In genomic region chr6:83087205-83087925, GRCm38 (mm10) we compare ENCODE assay signal across 7 mouse cellular contexts. TPM values are rescaled to one million over a fixed set of nuclear protein-coding genes. Genes with fewer than 3 reads are reported as not detected.
DNase-seq lines count a peak whose midpoint lies in the region; ATAC-seq lines count a peak whose summit lies in the region.

No protein-coding gene starts in this region.

- peaks cover 1% of the 10 kb centered on the region; the same call in 1 of the 2 replicates for H3K36me3 ChIP-seq in embryonic facial prominence, embryonic 15.5 days
- no peaks in the 10 kb centered on the region for H3K36me3 ChIP-seq in hindbrain, embryonic 11.5 days (ENCODE audit: control insufficient read depth, insufficient read depth, low read length)
- 0 out of 2 replicates have a peak, but pooled peaks cover 2% of the 10 kb centered on the region for H3K36me3 ChIP-seq in limb, embryonic 15.5 days
- peaks cover 2% of the 10 kb centered on the region; the same call in 1 of the 2 replicates for H3K36me3 ChIP-seq in neural tube, embryonic 13.5 days

- H3K9me3 ChIP-seq in embryonic facial prominence, embryonic 15.5 days (replicated peaks): no peaks in the 10 kb centered on the region
- no peaks in the 10 kb centered on the region for H3K9me3 ChIP-seq in hindbrain, embryonic 11.5 days (ENCODE audit: control insufficient read depth, low read length)
- no peaks in the 10 kb centered on the region for H3K9me3 ChIP-seq in limb, embryonic 15.5 days
- H3K9me3 ChIP-seq in neural tube, embryonic 13.5 days: no peaks in the 10 kb centered on the region

- no peak for ATAC-seq in embryonic facial prominence, embryonic 15.5 days (ENCODE audit: insufficient number of reproducible peaks, low FRiP score, low TSS enrichment, low read depth)
- no peak for ATAC-seq in hindbrain, embryonic 11.5 days (ENCODE audit: low FRiP score)
- ATAC-seq in limb, embryonic 15.5 days (ENCODE audit: insufficient number of reproducible peaks, low FRiP score, low TSS enrichment, low read depth): no peak
- no peak for ATAC-seq in neural tube, embryonic 13.5 days (ENCODE audit: low read depth)

- H3K4me3 ChIP-seq in embryonic facial prominence, embryonic 15.5 days (replicated peaks): peak overlapping the region; percentile 16
- H3K4me3 ChIP-seq in hindbrain, embryonic 11.5 days (ENCODE audit: low read depth, low read length): peak overlapping the region; percentile 23
- H3K4me3 ChIP-seq in limb, embryonic 15.5 days: peak overlapping the region; percentile 24
- H3K4me3 ChIP-seq in neural tube, embryonic 13.5 days: peak overlapping the region; percentile 2; the same call in 1 of the 2 replicates

- H3K9ac ChIP-seq in embryonic facial prominence, embryonic 15.5 days: no peak overlapping the region
- H3K9ac ChIP-seq in hindbrain, embryonic 11.5 days (ENCODE audit: low read depth, low read length): no peak overlapping the region
- 0 out of 2 replicates have a peak overlapping the region, but pooled peaks have one; percentile 11 for H3K9ac ChIP-seq in limb, embryonic 15.5 days
- H3K9ac ChIP-seq in neural tube, embryonic 13.5 days: no peak overlapping the region

- peak overlapping the region; percentile 38 for H3K4me2 ChIP-seq in embryonic facial prominence, embryonic 15.5 days (replicated peaks)
- H3K4me2 ChIP-seq in hindbrain, embryonic 11.5 days (replicated peaks; ENCODE audit: low read depth, low read length): peak overlapping the region; percentile 37
- peak overlapping the region; percentile 39 for H3K4me2 ChIP-seq in limb, embryonic 15.5 days
- peak overlapping the region; percentile 32 for H3K4me2 ChIP-seq in neural tube, embryonic 13.5 days

- peaks cover 84% of the 10 kb centered on the region for H3K27me3 ChIP-seq in embryonic facial prominence, embryonic 15.5 days
- H3K27me3 ChIP-seq in hindbrain, embryonic 11.5 days (ENCODE audit: control insufficient read depth, insufficient read depth, low read length): peaks cover 68% of the 10 kb centered on the region
- H3K27me3 ChIP-seq in limb, embryonic 15.5 days: peaks cover 81% of the 10 kb centered on the region
- H3K27me3 ChIP-seq in neural tube, embryonic 13.5 days: peaks cover 96% of the 10 kb centered on the region

- no peak overlapping the region for H3K27ac ChIP-seq in embryonic facial prominence, embryonic 15.5 days (replicated peaks)
- H3K27ac ChIP-seq in hindbrain, embryonic 11.5 days (ENCODE audit: low read depth, low read length): no peak overlapping the region
- no peak overlapping the region for H3K27ac ChIP-seq in limb, embryonic 15.5 days
- no peak overlapping the region for H3K27ac ChIP-seq in neural tube, embryonic 13.5 days (replicated peaks)

- peaks cover 19% of the 10 kb centered on the region for H3K4me1 ChIP-seq in embryonic facial prominence, embryonic 15.5 days
- peaks cover 4% of the 10 kb centered on the region; the same call in 1 of the 2 replicates for H3K4me1 ChIP-seq in hindbrain, embryonic 11.5 days (replicated peaks; ENCODE audit: control insufficient read depth, insufficient read depth, low read length)
- peaks cover 32% of the 10 kb centered on the region for H3K4me1 ChIP-seq in limb, embryonic 15.5 days
- H3K4me1 ChIP-seq in neural tube, embryonic 13.5 days (replicated peaks): peaks cover 38% of the 10 kb centered on the region; the same call in 1 of the 2 replicates

- WGBS in embryonic facial prominence, embryonic 15.5 days: 4% methylated on average over 47 of the region's 47 CpGs
- 2% methylated on average over 47 of the region's 47 CpGs for WGBS in hindbrain, embryonic 11.5 days
- 3% methylated on average over 47 of the region's 47 CpGs for WGBS in limb, embryonic 15.5 days
- 2% methylated on average over 47 of the region's 47 CpGs for WGBS in neural tube, embryonic 13.5 days

- DNase-seq in adrenal gland, postnatal 25 days: peak; percentile 63
- DNase-seq in hindbrain, embryonic 11.5 days (ENCODE audit: low spot score): peak; percentile 56
- DNase-seq in layer of hippocampus, postnatal 25 days (ENCODE audit: extremely low spot score in 1 of 2, low spot score in 1 of 2): no peak
- no peak for DNase-seq in urinary bladder, postnatal 14 days (ENCODE audit: low spot score)

RNA-seq across cellular contexts. Expression of gene Lbx2, which starts 1.2 kb away (rescaled TPM):
- 11.6 and 22.8 TPM in 2 replicates for total RNA-seq in adrenal gland, postnatal 25 days (2021)
- 0.59 and 0.99 TPM in 2 replicates for polyA plus RNA-seq in embryonic facial prominence, embryonic 15.5 days (2015; fragmentation: Nextera tagmentation; extraction: Ambion mirVana)
- polyA plus RNA-seq in hindbrain, embryonic 11.5 days (2014; fragmentation: Nextera tagmentation; extraction: Ambion mirVana): 0.38 TPM in 1 of 2 replicates, not detected in the other
- 0.41 and 0.50 TPM in 2 replicates for polyA plus RNA-seq in limb, embryonic 15.5 days (2015; fragmentation: Nextera tagmentation; extraction: Ambion mirVana)
- polyA plus RNA-seq in neural tube, embryonic 13.5 days (2015; fragmentation: Nextera tagmentation; extraction: Ambion mirVana): not detected in 2 replicates
- under 1 TPM in 1 of 2 experiments, not detected in 1; 0.77 TPM for total RNA-seq in layer of hippocampus, postnatal 25 days (2021)

RNA-seq across cellular contexts. Expression of gene Pcgf1, which starts 9.7 kb away (rescaled TPM):
- total RNA-seq in adrenal gland, postnatal 25 days (2021): 61.8 and 64.2 TPM in 2 replicates
- polyA plus RNA-seq in embryonic facial prominence, embryonic 15.5 days (2015; fragmentation: Nextera tagmentation; extraction: Ambion mirVana): 37.7 and 39.4 TPM in 2 replicates
- 38.1 and 39.8 TPM in 2 replicates for polyA plus RNA-seq in hindbrain, embryonic 11.5 days (2014; fragmentation: Nextera tagmentation; extraction: Ambion mirVana)
- polyA plus RNA-seq in limb, embryonic 15.5 days (2015; fragmentation: Nextera tagmentation; extraction: Ambion mirVana): 29.2 and 31.9 TPM in 2 replicates
- 55.2 and 55.4 TPM in 2 replicates for polyA plus RNA-seq in neural tube, embryonic 13.5 days (2015; fragmentation: Nextera tagmentation; extraction: Ambion mirVana)
- 10 to 100 TPM; 30.3 to 33.0 TPM for total RNA-seq in layer of hippocampus, postnatal 25 days (2021)

RNA-seq across cellular contexts. Expression of gene Ccdc142, which starts 14.0 kb away (rescaled TPM):
- 10.3 and 10.4 TPM in 2 replicates for total RNA-seq in adrenal gland, postnatal 25 days (2021)
- 3.2 and 3.4 TPM in 2 replicates for polyA plus RNA-seq in embryonic facial prominence, embryonic 15.5 days (2015; fragmentation: Nextera tagmentation; extraction: Ambion mirVana)
- 0.91 and 1.0 TPM in 2 replicates for polyA plus RNA-seq in hindbrain, embryonic 11.5 days (2014; fragmentation: Nextera tagmentation; extraction: Ambion mirVana)
- 2.0 and 2.5 TPM in 2 replicates for polyA plus RNA-seq in limb, embryonic 15.5 days (2015; fragmentation: Nextera tagmentation; extraction: Ambion mirVana)
- 3.2 and 4.9 TPM in 2 replicates for polyA plus RNA-seq in neural tube, embryonic 13.5 days (2015; fragmentation: Nextera tagmentation; extraction: Ambion mirVana)
- 10 to 100 TPM in 1 of 2 experiments, 1 to 10 TPM in 1; 5.8 to 10.7 TPM for total RNA-seq in layer of hippocampus, postnatal 25 days (2021)

RNA-seq across cellular contexts. Expression of gene Gm42688, which starts 14.1 kb away (rescaled TPM):
- 10.6 and 12.1 TPM in 2 replicates for total RNA-seq in adrenal gland, postnatal 25 days (2021)
- 2.9 and 3.2 TPM in 2 replicates for polyA plus RNA-seq in embryonic facial prominence, embryonic 15.5 days (2015; fragmentation: Nextera tagmentation; extraction: Ambion mirVana)
- polyA plus RNA-seq in hindbrain, embryonic 11.5 days (2014; fragmentation: Nextera tagmentation; extraction: Ambion mirVana): 1.9 TPM in 2 replicates
- polyA plus RNA-seq in limb, embryonic 15.5 days (2015; fragmentation: Nextera tagmentation; extraction: Ambion mirVana): 2.5 and 3.5 TPM in 2 replicates
- polyA plus RNA-seq in neural tube, embryonic 13.5 days (2015; fragmentation: Nextera tagmentation; extraction: Ambion mirVana): 4.5 and 5.2 TPM in 2 replicates
- total RNA-seq in layer of hippocampus, postnatal 25 days (2021): 1 to 10 TPM; 5.4 to 8.2 TPM

RNA-seq across cellular contexts. Expression of gene Tlx2, which starts 17.3 kb away (rescaled TPM):
- 14.0 and 14.2 TPM in 2 replicates for total RNA-seq in adrenal gland, postnatal 25 days (2021)
- 0.51 and 0.61 TPM in 2 replicates for polyA plus RNA-seq in embryonic facial prominence, embryonic 15.5 days (2015; fragmentation: Nextera tagmentation; extraction: Ambion mirVana)
- 5.2 and 9.4 TPM in 2 replicates for polyA plus RNA-seq in hindbrain, embryonic 11.5 days (2014; fragmentation: Nextera tagmentation; extraction: Ambion mirVana)
- not detected in 2 replicates for polyA plus RNA-seq in limb, embryonic 15.5 days (2015; fragmentation: Nextera tagmentation; extraction: Ambion mirVana)
- polyA plus RNA-seq in neural tube, embryonic 13.5 days (2015; fragmentation: Nextera tagmentation; extraction: Ambion mirVana): 13.3 and 16.1 TPM in 2 replicates
- total RNA-seq in layer of hippocampus, postnatal 25 days (2021): not detected

Comparison
In these comparisons a context has a peak if more than half of its experiments do, and no peak if none do; other contexts are left out.
1. DNase-seq: peak in adrenal gland, postnatal 25 days (single experiment) and hindbrain, embryonic 11.5 days (single experiment); none in layer of hippocampus, postnatal 25 days (0 of 2) and urinary bladder, postnatal 14 days (single experiment).
2. Peak in every context shown above with its lines, with median percentiles within 50 percentile points of each other: H3K4me2 ChIP-seq and H3K4me3 ChIP-seq.